Mouse (Mus musculus) neutrophil, adult 83 days (primary cell): ENCODE measurements around the gene Stk32b. TPM values are rescaled to one million over a fixed set of nuclear protein-coding genes. Genes with fewer than 3 reads are reported as not detected.

ENCODE experiments used
- total RNA-seq, 2 experiments: library from RNA; stranded (reverse); gene quantifications; one replicate each; pipeline ENCODE4 v1.2.4; 2023

The Stk32b gene
- not detected for total RNA-seq

DNA sequence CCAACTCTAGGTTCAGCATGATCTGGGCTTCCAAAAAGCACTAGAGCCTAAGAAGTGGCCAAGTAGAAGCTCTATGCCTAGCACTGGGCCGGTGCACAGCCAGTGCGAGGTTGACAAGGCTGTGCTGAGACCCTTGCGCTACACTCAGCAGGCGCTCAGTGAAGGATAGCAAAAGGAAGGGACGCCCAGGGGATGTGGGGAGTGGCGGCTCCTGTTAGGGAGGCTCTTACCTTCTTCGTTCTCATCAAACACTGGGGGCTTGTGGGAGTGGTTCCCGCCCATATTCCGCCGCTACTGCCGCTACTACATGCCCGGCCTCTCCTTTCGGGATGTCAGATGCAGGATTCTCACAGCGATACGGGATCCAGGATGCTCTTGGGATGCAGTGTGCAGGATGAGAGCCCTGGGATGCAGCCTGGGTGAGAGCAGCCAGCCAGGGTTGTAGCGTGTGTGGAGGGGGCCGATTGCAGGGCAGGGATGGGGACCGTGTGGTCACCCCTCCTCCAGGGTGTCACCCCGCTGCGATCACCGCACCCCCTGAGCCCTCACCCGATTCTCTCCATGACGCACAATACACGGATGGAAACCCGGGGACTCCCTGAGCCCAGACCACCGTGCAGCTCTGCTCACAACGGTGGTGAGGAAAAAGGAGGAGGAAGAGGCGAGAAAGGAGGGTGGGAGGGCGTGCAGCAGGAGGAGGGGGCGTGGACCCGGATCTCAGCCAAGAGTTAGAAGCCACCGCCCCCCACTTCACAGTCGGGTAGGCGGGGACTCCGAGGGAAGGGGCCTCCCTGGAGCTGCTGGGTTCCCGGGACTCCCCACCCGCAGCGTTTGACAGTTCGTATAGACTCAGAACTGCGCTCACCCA is at the start of gene Stk32b:
Gene Stk32b (minus strand): TSS at position 667 of the 868 bp plus-strand sequence.

DNA sequence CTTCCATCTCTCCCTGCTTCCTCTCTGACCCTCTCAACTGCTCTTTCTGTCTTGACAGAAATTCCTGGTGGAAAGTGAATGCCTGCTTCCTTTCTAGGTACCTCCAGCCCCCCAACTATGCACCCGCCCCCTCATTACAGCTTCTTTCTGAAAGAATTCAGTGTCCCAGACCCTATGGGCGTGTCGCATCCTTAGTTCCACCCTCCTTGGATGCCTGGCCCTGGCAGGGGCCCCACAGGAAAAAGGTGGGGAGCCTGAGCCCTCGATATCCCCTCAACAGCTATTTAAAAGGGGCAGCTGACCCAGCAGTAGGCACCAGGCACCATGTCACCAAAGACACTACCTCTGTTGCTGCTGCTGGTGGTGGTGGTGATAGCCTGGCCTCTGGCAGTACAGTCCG is 18.3 kb upstream of the Stk32b start, which contains the start of gene Cytl1:
Gene Cytl1 (plus strand): TSS at position 296 of the 400 bp plus-strand sequence.

Other genes starting within 250 kb of the Stk32b start
- gene Cytl1, start 18.3 kb upstream of the Stk32b start, total RNA-seq: not detected
- not detected for gene Msx1, start 107.4 kb upstream of the Stk32b start, total RNA-seq